In the genomic region with DNA sequence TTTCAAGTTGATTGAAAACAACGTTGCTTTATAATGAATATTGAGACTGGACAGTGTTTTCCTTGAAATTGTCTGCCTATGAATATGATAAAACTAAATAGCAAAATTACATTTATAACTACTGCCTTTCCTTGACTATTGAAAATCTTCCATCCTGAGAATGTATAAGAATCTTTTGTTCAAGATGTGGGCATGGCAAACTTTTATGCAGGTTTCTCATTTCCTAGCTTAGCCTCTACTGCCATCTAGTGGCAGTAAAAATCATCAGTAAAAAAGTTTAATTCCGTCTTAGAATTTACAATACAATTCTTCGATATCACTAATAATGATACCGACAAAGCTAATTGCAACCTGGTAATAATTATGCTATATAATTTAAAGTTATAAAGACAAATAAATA, we compare ENCODE assay signal across 10 mouse cellular contexts.
A peak's percentile ranks its signal among the peaks of the same experiment; 100 is the strongest.
DNase-seq lines count a peak whose midpoint lies in the region; ATAC-seq and TF ChIP-seq lines count a peak whose summit lies in the region.
"Had no signal": no experiment of that assay in that cellular context is flagged by ENCODE, and none has a peak within 500 bp of the region (broad histone marks: within the 10 kb centered on the region; RNA-seq: fewer than 3 reads in every experiment).

No protein-coding gene starts in this region.

- H3K27me3 ChIP-seq in cerebellum, adult 2 months (ENCODE audit: control insufficient read depth, insufficient read depth, low read length), result no peaks in the 10 kb centered on the region
- H3K27me3 ChIP-seq in embryonic facial prominence, embryonic 14.5 days (replicated peaks; ENCODE audit: control insufficient read depth, insufficient read depth, low read length), result no peaks in the 10 kb centered on the region
- H3K27me3 ChIP-seq: limb, embryonic 13.5 days; neural tube, embryonic 15.5 days had no signal

- H3K9ac ChIP-seq in embryonic facial prominence, embryonic 14.5 days (ENCODE audit: low read depth, low read length), result no peak overlapping the region
- H3K9ac ChIP-seq: limb, embryonic 13.5 days; neural tube, embryonic 15.5 days had no signal

- no peak overlapping the region for H3K27ac ChIP-seq in cerebellum, adult 2 months (ENCODE audit: insufficient read depth, low read length)
- H3K27ac ChIP-seq in embryonic facial prominence, embryonic 14.5 days (replicated peaks; ENCODE audit: low read depth, low read length), result no peak overlapping the region
- H3K27ac ChIP-seq: limb, embryonic 13.5 days; neural tube, embryonic 15.5 days had no signal

- TF ChIP-seq POLR2A in cerebellum, adult 2 months (IDR thresholded peaks at IDR 0.05; ENCODE audit: borderline replicate concordance, insufficient read depth, low read length), result no peak

- TF ChIP-seq CTCF in cerebellum, adult 2 months (IDR thresholded peaks at IDR 0.05; ENCODE audit: borderline replicate concordance, insufficient read depth, low read depth, low read length), result peak; percentile 34; the same call in 1 of the 2 replicates

- H3K4me3 ChIP-seq in cerebellum, adult 2 months (replicated peaks; ENCODE audit: insufficient read depth, low read depth, low read length), result no peak overlapping the region
- no peak overlapping the region for H3K4me3 ChIP-seq in embryonic facial prominence, embryonic 14.5 days (ENCODE audit: low read depth, low read length)
- H3K4me3 ChIP-seq: limb, embryonic 13.5 days; neural tube, embryonic 15.5 days had no signal

- ATAC-seq in embryonic facial prominence, embryonic 14.5 days (ENCODE audit: low read depth), result no peak

- no peaks in the 10 kb centered on the region for H3K4me1 ChIP-seq in cerebellum, adult 2 months (ENCODE audit: control insufficient read depth, insufficient read depth, low read length)
- no peaks in the 10 kb centered on the region for H3K4me1 ChIP-seq in embryonic facial prominence, embryonic 14.5 days (ENCODE audit: control insufficient read depth, insufficient read depth, low read length)
- H3K4me1 ChIP-seq: limb, embryonic 13.5 days; neural tube, embryonic 15.5 days had no signal

- 46% methylated on average over 4 of the region's 4 CpGs for WGBS in cerebellum, adult 2 months
- WGBS in embryonic facial prominence, embryonic 14.5 days, result 46% methylated on average over 4 of the region's 4 CpGs

- no peaks in the 10 kb centered on the region for H3K36me3 ChIP-seq in embryonic facial prominence, embryonic 14.5 days (ENCODE audit: control insufficient read depth, insufficient read depth, low read length)
- H3K36me3 ChIP-seq: limb, embryonic 13.5 days; neural tube, embryonic 15.5 days had no signal

- no peak overlapping the region for H3K4me2 ChIP-seq in embryonic facial prominence, embryonic 14.5 days (ENCODE audit: low read depth, low read length)
- H3K4me2 ChIP-seq: limb, embryonic 13.5 days; neural tube, embryonic 15.5 days had no signal

- DNase-seq in cerebellum, adult 2 months, result peak in 1 of 2 experiments; percentile 28
- no peak for DNase-seq in cerebellum, adult 11 months
- peak; percentile 10 for DNase-seq in kidney, postnatal 14 days
- no peak for DNase-seq in kidney, adult 8-10 months
- peak; percentile 29 for DNase-seq in ES-CJ7 (ENCODE audit: low read depth, low spot score)
- DNase-seq in embryonic facial prominence, embryonic 14.5 days (ENCODE audit: low spot score), result peak; percentile 50
- no peak for DNase-seq in gastrocnemius, adult 18-20 months (ENCODE audit: low spot score)
- no peak for DNase-seq in kidney, postnatal 10 days

- H3K9me3 ChIP-seq in embryonic facial prominence, embryonic 14.5 days (ENCODE audit: control insufficient read depth, low read length), result no peaks in the 10 kb centered on the region
- H3K9me3 ChIP-seq: limb, embryonic 13.5 days; neural tube, embryonic 15.5 days had no signal

Comparison
In these comparisons a context has a peak if more than half of its experiments do, and no peak if none do; other contexts are left out.
1. DNase-seq: peak in kidney, postnatal 14 days (single experiment), ES-CJ7 (single experiment) and embryonic facial prominence, embryonic 14.5 days (single experiment); none in cerebellum, adult 11 months (single experiment), kidney, adult 8-10 months (0 of 2), gastrocnemius, adult 18-20 months (single experiment) and kidney, postnatal 10 days (single experiment).